Mouse (Mus musculus): ENCODE data around the gene Cd5.

- TF ChIP-seq CTCF (IDR thresholded peaks at IDR 0.05; ENCODE audit: low read depth, low read length) (no peak), TAL1 (conservative IDR thresholded peaks at IDR 0.05; ENCODE audit: low read depth, low read length) (no peak), GATA1 (IDR thresholded peaks at IDR 0.05; ENCODE audit: borderline replicate concordance, low read length) (no peak), POLR2AphosphoS5 (IDR thresholded peaks at IDR 0.05; ENCODE audit: insufficient replicate concordance, low read depth, low read length) (no peak)
Measured at GRCm38 (mm10) chr19:10724629-10725363, 14.0 kb downstream of the Cd5 start.

Measured in G1E (cell line).